23 mouse cellular contexts compared by ENCODE assay signal in the genomic region with DNA sequence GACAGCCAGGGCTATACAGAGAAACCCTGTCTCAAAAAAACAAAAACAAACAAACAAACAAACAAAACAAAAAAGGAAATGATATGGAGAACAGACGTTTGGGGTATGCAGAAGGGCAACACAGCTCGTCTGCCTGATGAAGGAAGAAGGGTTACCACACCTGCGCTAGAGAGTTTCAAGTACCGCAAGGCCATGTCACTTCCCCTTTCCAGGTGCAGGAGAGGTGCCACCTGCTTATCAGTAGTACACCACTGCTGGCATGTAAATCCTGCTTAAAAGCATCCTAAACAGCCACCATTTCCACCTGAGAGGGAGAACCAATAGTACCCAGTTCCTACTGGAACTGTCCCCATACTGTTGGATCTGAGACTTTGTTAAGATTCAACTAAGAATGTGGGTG. TPM values are rescaled to one million over a fixed set of nuclear protein-coding genes. Genes with fewer than 3 reads are reported as not detected.
DNase-seq lines count a peak whose midpoint lies in the region; ATAC-seq and TF ChIP-seq lines count a peak whose summit lies in the region.
"Had no signal": no experiment of that assay in that cellular context is flagged by ENCODE, and none has a peak within 500 bp of the region (broad histone marks: within the 10 kb centered on the region; RNA-seq: fewer than 3 reads in every experiment).

No protein-coding gene starts in this region.

- peak overlapping the region; percentile 67 for H3K27ac ChIP-seq in gastrocnemius, adult 2 months
- H3K27ac ChIP-seq in heart, embryonic 16.5 days (ENCODE audit: low read length): 0 out of 2 replicates have a peak overlapping the region, but pooled peaks have one; percentile 34
- H3K27ac ChIP-seq in MEL (ENCODE audit: control insufficient read depth, low read depth, low read length): no peak overlapping the region
- H3K27ac ChIP-seq: embryonic facial prominence, embryonic 12.5 days; embryonic facial prominence, embryonic 15.5 days; heart, embryonic 10.5 days; heart, embryonic 15.5 days; hindbrain, embryonic 10.5 days; hindbrain, embryonic 13.5 days; intestine, embryonic 15.5 days had no signal

- no peak for TF ChIP-seq RAD21 in MEL (IDR thresholded peaks at IDR 0.05; ENCODE audit: low read depth, low read length)

- no peaks in the 10 kb centered on the region for H3K9me3 ChIP-seq in heart, embryonic 16.5 days (replicated peaks; ENCODE audit: control insufficient read depth, low read length)
- H3K9me3 ChIP-seq in MEL (replicated peaks; ENCODE audit: insufficient read depth, low read length): no peaks in the 10 kb centered on the region
- H3K9me3 ChIP-seq: embryonic facial prominence, embryonic 12.5 days; embryonic facial prominence, embryonic 15.5 days; heart, embryonic 10.5 days; heart, embryonic 15.5 days; hindbrain, embryonic 10.5 days; hindbrain, embryonic 13.5 days; intestine, embryonic 15.5 days had no signal

- no peak overlapping the region for H3K4me2 ChIP-seq in heart, embryonic 16.5 days (ENCODE audit: low read depth, low read length)
- H3K4me2 ChIP-seq: embryonic facial prominence, embryonic 12.5 days; embryonic facial prominence, embryonic 15.5 days; heart, embryonic 15.5 days; hindbrain, embryonic 13.5 days; intestine, embryonic 15.5 days had no signal

- peaks cover 55% of the 10 kb centered on the region for H3K36me3 ChIP-seq in heart, embryonic 16.5 days (ENCODE audit: control insufficient read depth, insufficient read depth)
- H3K36me3 ChIP-seq in MEL (ENCODE audit: control insufficient read depth in 1 of 2, insufficient read depth in 2 of 2, low read length in 2 of 2): peaks cover 11 to 31% of the 10 kb centered on the region in 2 experiments
- H3K36me3 ChIP-seq in splenic B cell, adult 2 months (ENCODE audit: control insufficient read depth, insufficient read depth, low read length, poor library complexity, severe bottlenecking): peaks cover 16% of the 10 kb centered on the region

- DNase-seq in gastrocnemius, adult 2 months: no peak
- no peak for DNase-seq in gastrocnemius, postnatal 14 days
- DNase-seq in heart, postnatal 10 days: no peak
- DNase-seq in MEL (ENCODE audit: low read depth, low spot score): peak; percentile 23
- DNase-seq in splenic B cell, adult 2 months (ENCODE audit: low read depth, low spot score): peak; percentile 14
- no peak for DNase-seq in right cerebral cortex, postnatal 14 days
- no peak for DNase-seq in cerebellum, postnatal 36 days
- DNase-seq: adrenal gland, adult 8-10 months; adrenal gland, postnatal 25 days; B cell, adult 2 months; forebrain, postnatal 0 days; kidney, adult 11 months had no signal

- no peaks in the 10 kb centered on the region for H3K79me2 ChIP-seq in MEL (ENCODE audit: control insufficient read depth, insufficient read depth, low read length, poor library complexity)

- TF ChIP-seq CTCF in gastrocnemius, adult 2 months (IDR thresholded peaks at IDR 0.05): no peak
- TF ChIP-seq CTCF in MEL (IDR thresholded peaks at IDR 0.05 in 2 of 3, conservative IDR thresholded peaks at IDR 0.05 in 1 of 3; ENCODE audit: control insufficient read depth in 1 of 3, insufficient read depth in 1 of 3, low read depth in 2 of 3, low read length in 3 of 3, poor library complexity in 1 of 3, severe bottlenecking in 1 of 3): no peak

- 83% methylated on average over 4 of the region's 4 CpGs for WGBS in heart, embryonic 16.5 days

- TF ChIP-seq POLR2A in MEL (IDR thresholded peaks at IDR 0.05; ENCODE audit: control insufficient read depth in 1 of 2, insufficient read depth in 1 of 2, low read depth in 1 of 2, low read length in 2 of 2, poor library complexity in 1 of 2): no peak

- intact Hi-C loops in gastrocnemius, adult 2 months (cut with DNase I): no loop called here
- intact Hi-C loops in gastrocnemius, postnatal 14 days (cut with DNase I; ENCODE audit: low total_unique reads): no loop called here
- intact Hi-C loops in heart, postnatal 10 days (cut with DNase I): no loop called here

- TF ChIP-seq EP300 in MEL (IDR thresholded peaks at IDR 0.05; ENCODE audit: low read depth in 1 of 2, low read length in 2 of 2): no peak

- H3K4me1 ChIP-seq in heart, embryonic 16.5 days (ENCODE audit: control insufficient read depth, insufficient read depth, low read length): peaks cover 5% of the 10 kb centered on the region; the same call in 1 of the 2 replicates
- H3K4me1 ChIP-seq in MEL (ENCODE audit: control insufficient read depth in 1 of 2, insufficient read depth in 2 of 2, low read length in 2 of 2): peaks cover 0 to 6% of the 10 kb centered on the region in 2 experiments; a peak in 3 of 4 replicates
- H3K4me1 ChIP-seq: embryonic facial prominence, embryonic 12.5 days; embryonic facial prominence, embryonic 15.5 days; hindbrain, embryonic 10.5 days; hindbrain, embryonic 13.5 days; intestine, embryonic 15.5 days had no signal

- ATAC-seq in heart, embryonic 16.5 days (replicated peaks; ENCODE audit: extremely low read depth, insufficient read depth, low FRiP score): no peak
- ATAC-seq: activated CD4-positive, CD25-positive, alpha-beta regulatory T cell, adult 4 months; forebrain, embryonic 14.5 days; forebrain, postnatal 0 days; intestine, embryonic 15.5 days had no signal

- no peak overlapping the region for H3K4me3 ChIP-seq in gastrocnemius, adult 2 months
- H3K4me3 ChIP-seq in heart, embryonic 16.5 days (ENCODE audit: low read length): no peak overlapping the region
- H3K4me3 ChIP-seq in MEL (ENCODE audit: control insufficient read depth in 1 of 2, insufficient read depth in 1 of 2, low read depth in 2 of 2, low read length in 2 of 2): no peak overlapping the region
- H3K4me3 ChIP-seq: embryonic facial prominence, embryonic 12.5 days; embryonic facial prominence, embryonic 15.5 days; heart, embryonic 10.5 days; heart, embryonic 15.5 days; hindbrain, embryonic 10.5 days; hindbrain, embryonic 13.5 days; intestine, embryonic 15.5 days had no signal

- no peak overlapping the region for H3K9ac ChIP-seq in heart, embryonic 16.5 days (ENCODE audit: low read length)
- H3K9ac ChIP-seq in MEL (ENCODE audit: control insufficient read depth, low read depth, low read length, poor library complexity, severe bottlenecking): no peak overlapping the region
- H3K9ac ChIP-seq: embryonic facial prominence, embryonic 12.5 days; embryonic facial prominence, embryonic 15.5 days; forebrain, postnatal 0 days; heart, embryonic 15.5 days; hindbrain, embryonic 13.5 days; intestine, embryonic 15.5 days had no signal

- no peaks in the 10 kb centered on the region for H3K27me3 ChIP-seq in heart, embryonic 16.5 days (ENCODE audit: control insufficient read depth, insufficient read depth, low read length)
- H3K27me3 ChIP-seq in MEL (ENCODE audit: control insufficient read depth in 1 of 2, insufficient read depth in 2 of 2, low read length in 2 of 2): no peaks in the 10 kb centered on the region
- H3K27me3 ChIP-seq in splenic B cell, adult 2 months (ENCODE audit: control insufficient read depth, insufficient read depth, low read length, poor library complexity, severe bottlenecking): no peaks in the 10 kb centered on the region
- H3K27me3 ChIP-seq: embryonic facial prominence, embryonic 12.5 days; embryonic facial prominence, embryonic 15.5 days; heart, embryonic 15.5 days; hindbrain, embryonic 13.5 days; intestine, embryonic 15.5 days had no signal

TF ChIP-seq in MEL, 35 proteins besides CTCF, POLR2A, EP300 and RAD21:
- TF ChIP-seq MAZ (IDR thresholded peaks at IDR 0.05; ENCODE audit: low read depth, low read length) (no peak), POLR2AphosphoS2 (IDR thresholded peaks at IDR 0.05; ENCODE audit: low read length) (no peak)

RNA-seq across cellular contexts. Expression of a gene that starts 42.7 kb away (rescaled TPM):
- total RNA-seq in gastrocnemius, adult 2 months (2021): under 1 TPM; 0.06 to 0.20 TPM
- under 1 TPM; 0.12 to 0.40 TPM for total RNA-seq in gastrocnemius, postnatal 14 days (2021)
- 0.13 and 0.36 TPM in 2 replicates for polyA plus RNA-seq in heart, embryonic 16.5 days (2015; fragmentation: Nextera tagmentation; extraction: Ambion mirVana)
- total RNA-seq in heart, postnatal 10 days (2021): under 1 TPM; 0.34 to 0.37 TPM
- total RNA-seq in MEL (2012; rRNA removed): not detected in 2 replicates
- polyA plus RNA-seq in MEL (2012; ENCODE audit: insufficient read depth in 1 of 2, insufficient read length in 2 of 2, low read depth in 1 of 2, low replicate concordance in 2 of 2, missing spikeins in 1 of 2): not detected
- total RNA-seq: common myeloid progenitor, adult 5-6 weeks had no signal

Comparison
In these comparisons a context has a peak if more than half of its experiments do, and no peak if none do; other contexts are left out.
1. DNase-seq: peak in MEL (single experiment) and splenic B cell, adult 2 months (single experiment); none in gastrocnemius, adult 2 months (single experiment), gastrocnemius, postnatal 14 days (single experiment), heart, postnatal 10 days (0 of 2), right cerebral cortex, postnatal 14 days (single experiment) and cerebellum, postnatal 36 days (0 of 2).